Mouse (Mus musculus): ENCODE measurements around the gene Gad1. TPM values are rescaled to one million over a fixed set of nuclear protein-coding genes. Genes with fewer than 3 reads are reported as not detected.
"Not testable (repeated sequence)": the region's sequence is repeated elsewhere in the genome, so short reads cannot be mapped to it uniquely, and the experiment has no call there.

Gene Gad1
- polyA plus RNA-seq, 1 experiment: 4.4 TPM

DNA sequence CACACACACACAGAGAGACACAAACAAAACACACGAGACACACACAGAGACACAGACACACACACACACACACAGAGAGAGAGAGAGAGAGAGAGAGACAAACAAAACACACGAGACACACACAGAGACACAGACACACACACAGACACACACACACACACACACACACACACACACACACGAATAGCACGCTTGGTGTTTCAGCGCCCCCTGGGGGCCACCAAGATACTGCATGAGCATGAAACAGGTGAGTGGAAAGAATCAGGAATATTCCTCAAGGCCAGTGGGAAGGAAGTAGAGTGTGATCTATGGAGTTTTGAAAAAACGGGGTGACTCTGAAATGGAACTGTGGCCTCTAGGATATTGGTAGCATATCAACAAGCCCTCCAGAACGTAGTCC is 14.6 kb upstream of the Gad1 start:
- not testable (repeated sequence) for H3K36me3 ChIP-seq (ENCODE audit: control insufficient read depth, insufficient read depth, low read length); H3K27me3 ChIP-seq (ENCODE audit: control insufficient read depth, insufficient read depth, low read length); H3K4me3 ChIP-seq (ENCODE audit: extremely low read depth, insufficient read depth, insufficient read length); H3K4me1 ChIP-seq (ENCODE audit: control insufficient read depth, insufficient read depth, insufficient read length); H3K27ac ChIP-seq (ENCODE audit: insufficient read depth, low read length)
- peak; percentile 50; the same call in 1 of the 2 replicates for TF ChIP-seq CTCF (IDR thresholded peaks at IDR 0.05; ENCODE audit: extremely low read depth, insufficient read depth, insufficient read length, insufficient replicate concordance)
- 42% methylated on average over 7 of the region's 7 CpGs for WGBS
- peak in 1 of 2 experiments; percentile 40 for DNase-seq (ENCODE audit: low read depth in 1 of 2, low spot score in 2 of 2)

DNA sequence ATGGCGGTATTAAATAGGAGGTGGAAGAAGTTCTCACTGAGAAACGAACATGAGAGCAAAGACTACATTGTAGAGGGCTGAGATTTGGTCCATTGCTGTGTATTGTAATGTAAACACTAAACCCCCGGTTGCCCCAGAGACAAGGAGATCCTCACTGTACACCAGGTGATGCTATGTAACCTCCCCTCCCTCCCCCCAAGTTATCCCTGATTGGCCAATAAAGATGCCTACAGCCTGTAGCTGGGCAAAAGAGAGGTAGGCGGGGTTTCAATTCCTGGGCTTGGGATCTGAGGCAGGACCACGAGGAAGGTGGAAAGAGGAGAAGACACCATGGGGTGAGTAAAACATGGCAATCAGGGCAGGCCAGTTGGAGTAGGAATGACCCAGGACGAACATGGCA is 2.2 kb upstream of the Gad1 start:
- Histone ChIP-seq H3K27me3 (ENCODE audit: control insufficient read depth, insufficient read depth, low read length) (no peaks in the 10 kb centered on the region), H3K4me3 (ENCODE audit: extremely low read depth, insufficient read depth, insufficient read length) (no peak overlapping the region), H3K4me1 (ENCODE audit: control insufficient read depth, insufficient read depth, insufficient read length) (peaks cover 11% of the 10 kb centered on the region), H3K36me3 (ENCODE audit: control insufficient read depth, insufficient read depth, low read length) (no peaks in the 10 kb centered on the region), H3K27ac (ENCODE audit: insufficient read depth, low read length) (no peak overlapping the region)
- WGBS: 72% methylated on average over 6 of the region's 6 CpGs
- no peak for TF ChIP-seq POLR2A (IDR thresholded peaks at IDR 0.05; ENCODE audit: low read depth, low read length)
- TF ChIP-seq CTCF (IDR thresholded peaks at IDR 0.05; ENCODE audit: extremely low read depth, insufficient read depth, insufficient read length, insufficient replicate concordance): no peak
- DNase-seq (ENCODE audit: low read depth in 1 of 2, low spot score in 2 of 2): no peak

DNA sequence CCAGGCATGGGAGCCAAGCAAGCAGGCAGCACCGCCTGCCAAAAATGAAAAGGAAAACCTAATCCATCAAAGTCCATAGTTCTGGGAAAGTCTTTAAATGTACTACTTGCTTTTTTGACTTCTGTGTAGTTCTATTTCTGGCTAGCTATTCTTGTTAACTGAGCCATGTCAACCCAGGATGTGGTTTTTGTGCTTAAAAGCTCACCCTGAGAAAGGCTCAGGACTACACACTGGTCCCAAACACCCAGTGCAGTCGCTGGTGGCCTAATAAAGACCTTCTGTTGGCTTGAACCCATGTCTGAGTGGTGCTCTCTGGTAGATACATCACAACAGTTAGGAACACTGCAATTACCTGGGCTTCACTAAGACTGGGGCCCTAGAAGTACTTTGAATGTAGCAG is 1.4 kb upstream of the Gad1 start:
- no peak for TF ChIP-seq CTCF (IDR thresholded peaks at IDR 0.05; ENCODE audit: extremely low read depth, insufficient read depth, insufficient read length, insufficient replicate concordance)
- no peak for TF ChIP-seq POLR2A (IDR thresholded peaks at IDR 0.05; ENCODE audit: low read depth, low read length)
- no peak for DNase-seq (ENCODE audit: low read depth in 1 of 2, low spot score in 2 of 2)
- Histone ChIP-seq H3K4me1 (ENCODE audit: control insufficient read depth, insufficient read depth, insufficient read length) (peaks cover 11% of the 10 kb centered on the region), H3K4me3 (ENCODE audit: extremely low read depth, insufficient read depth, insufficient read length) (no peak overlapping the region), H3K27ac (ENCODE audit: insufficient read depth, low read length) (peak overlapping the region; percentile 44), H3K36me3 (ENCODE audit: control insufficient read depth, insufficient read depth, low read length) (no peaks in the 10 kb centered on the region), H3K27me3 (ENCODE audit: control insufficient read depth, insufficient read depth, low read length) (no peaks in the 10 kb centered on the region)
- WGBS: 28% methylated on average over 2 of the region's 2 CpGs

DNA sequence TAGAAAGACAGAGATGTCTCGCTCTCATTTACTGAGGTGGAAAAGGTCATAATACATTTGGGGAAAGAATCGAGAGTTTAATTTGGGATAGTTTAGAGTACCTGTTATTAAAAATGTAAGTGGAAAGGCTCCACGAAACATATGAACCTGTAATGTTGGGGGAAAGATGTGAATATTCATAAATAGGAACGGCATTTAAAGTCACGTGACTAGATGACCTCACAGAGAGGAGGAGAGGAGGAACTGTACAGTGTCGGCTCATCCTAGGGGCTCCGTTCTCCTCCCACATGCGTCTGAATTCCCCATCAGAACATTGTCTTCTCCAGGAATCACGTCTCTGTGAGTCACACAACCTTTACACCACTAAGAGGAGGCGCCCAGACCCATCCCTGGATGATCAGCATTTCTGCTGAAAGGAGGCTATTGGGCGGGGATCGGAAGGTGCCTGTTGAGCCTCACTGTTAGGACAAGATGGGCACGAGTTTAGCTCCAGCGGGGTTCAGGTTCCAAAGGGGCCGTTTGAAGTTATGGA is 739 bp upstream of the Gad1 start:
- TF ChIP-seq POLR2A (IDR thresholded peaks at IDR 0.05; ENCODE audit: low read depth, low read length): no peak
- no peak overlapping the region for H3K27ac ChIP-seq (ENCODE audit: insufficient read depth, low read length)
- peaks cover 11% of the 10 kb centered on the region for H3K4me1 ChIP-seq (ENCODE audit: control insufficient read depth, insufficient read depth, insufficient read length)
- no peaks in the 10 kb centered on the region for H3K36me3 ChIP-seq (ENCODE audit: control insufficient read depth, insufficient read depth, low read length)
- no peaks in the 10 kb centered on the region for H3K27me3 ChIP-seq (ENCODE audit: control insufficient read depth, insufficient read depth, low read length)
- DNase-seq (ENCODE audit: low read depth in 1 of 2, low spot score in 2 of 2): no peak
- no peak overlapping the region for H3K4me3 ChIP-seq (ENCODE audit: extremely low read depth, insufficient read depth, insufficient read length)
- WGBS: 85% methylated on average over 15 of the region's 15 CpGs

DNA sequence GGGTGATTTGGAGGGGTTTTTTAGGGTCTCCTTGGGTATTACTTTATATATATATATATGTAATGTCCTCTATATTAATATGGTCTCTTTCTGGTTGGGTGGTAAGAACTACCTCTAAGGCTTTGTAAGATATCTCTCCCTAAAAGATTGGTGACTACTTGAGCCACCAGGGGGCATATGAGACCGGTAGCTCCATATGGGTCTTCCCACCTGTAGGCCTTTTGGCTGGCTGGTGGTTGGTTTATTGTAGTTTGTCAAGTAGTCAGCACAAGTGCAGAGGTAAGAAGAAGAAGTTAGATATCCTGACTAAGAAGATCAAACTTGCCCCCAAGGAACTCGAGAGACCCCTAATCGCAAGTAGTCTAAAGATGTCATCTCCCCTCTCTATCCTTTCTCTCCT is 954 bp downstream of the Gad1 start:
- Histone ChIP-seq H3K27me3 (ENCODE audit: control insufficient read depth, insufficient read depth, low read length) (no peaks in the 10 kb centered on the region), H3K4me1 (ENCODE audit: control insufficient read depth, insufficient read depth, insufficient read length) (peaks cover 13% of the 10 kb centered on the region), H3K4me3 (ENCODE audit: extremely low read depth, insufficient read depth, insufficient read length) (no peak overlapping the region), H3K36me3 (ENCODE audit: control insufficient read depth, insufficient read depth, low read length) (no peaks in the 10 kb centered on the region), H3K27ac (ENCODE audit: insufficient read depth, low read length) (no peak overlapping the region)
- DNase-seq (ENCODE audit: low read depth in 1 of 2, low spot score in 2 of 2): peak in 1 of 2 experiments; percentile 46
- TF ChIP-seq POLR2A (IDR thresholded peaks at IDR 0.05; ENCODE audit: low read depth, low read length): no peak
- TF ChIP-seq CTCF (IDR thresholded peaks at IDR 0.05; ENCODE audit: extremely low read depth, insufficient read depth, insufficient read length, insufficient replicate concordance): no peak
- 86% methylated on average over 3 of the region's 3 CpGs for WGBS

DNA sequence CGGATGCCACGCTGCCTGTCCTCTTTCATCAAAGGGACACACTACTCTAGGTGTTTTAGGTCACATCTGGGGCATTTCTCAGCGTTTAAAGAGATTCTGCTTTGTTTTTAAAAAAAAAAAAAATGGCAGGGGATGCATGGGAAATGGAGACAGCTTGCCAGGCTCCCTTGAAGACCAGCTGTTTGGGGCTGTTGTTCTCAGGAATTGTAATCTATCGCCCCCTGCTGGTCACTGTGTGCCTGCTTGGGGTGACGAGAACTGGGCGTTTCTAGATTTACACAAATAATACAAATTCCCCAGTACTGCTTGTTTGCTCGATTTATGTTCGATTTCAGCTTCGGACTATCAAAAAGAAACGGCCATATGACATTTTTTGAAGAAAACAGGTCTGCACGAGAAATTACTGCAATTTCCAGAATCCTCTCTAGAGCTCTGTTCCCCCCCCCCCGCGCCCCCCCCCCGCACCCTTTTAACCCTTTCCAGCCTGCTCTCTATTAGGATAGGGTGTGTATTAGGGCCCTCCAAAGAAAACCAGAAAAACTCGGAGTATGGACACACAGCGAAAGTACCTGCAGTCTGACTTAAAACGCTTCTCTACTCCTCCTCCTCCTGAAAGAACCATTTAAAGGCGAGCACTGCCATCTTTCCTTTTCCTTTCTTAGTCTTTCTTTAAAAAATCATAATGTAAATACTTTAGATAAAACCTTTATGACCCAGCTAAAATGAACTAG is 5.4 kb downstream of the Gad1 start:
- Histone ChIP-seq H3K36me3 (ENCODE audit: control insufficient read depth, insufficient read depth, low read length) (no peaks in the 10 kb centered on the region), H3K4me3 (ENCODE audit: extremely low read depth, insufficient read depth, insufficient read length) (peak overlapping the region; percentile 50), H3K4me1 (ENCODE audit: control insufficient read depth, insufficient read depth, insufficient read length) (peaks cover 7% of the 10 kb centered on the region; the same call in 1 of the 2 replicates), H3K27ac (ENCODE audit: insufficient read depth, low read length) (peak overlapping the region; percentile 81; the same call in 1 of the 2 replicates), H3K27me3 (ENCODE audit: control insufficient read depth, insufficient read depth, low read length) (peaks cover 9% of the 10 kb centered on the region)
- TF ChIP-seq CTCF (IDR thresholded peaks at IDR 0.05; ENCODE audit: extremely low read depth, insufficient read depth, insufficient read length, insufficient replicate concordance) (peak; percentile 70; the same call in 1 of the 2 replicates), POLR2A (IDR thresholded peaks at IDR 0.05; ENCODE audit: low read depth, low read length) (no peak)
- 10% methylated on average over 18 of the region's 18 CpGs for WGBS
- DNase-seq (ENCODE audit: low read depth in 1 of 2, low spot score in 2 of 2): peak; percentile 80 to 82

DNA sequence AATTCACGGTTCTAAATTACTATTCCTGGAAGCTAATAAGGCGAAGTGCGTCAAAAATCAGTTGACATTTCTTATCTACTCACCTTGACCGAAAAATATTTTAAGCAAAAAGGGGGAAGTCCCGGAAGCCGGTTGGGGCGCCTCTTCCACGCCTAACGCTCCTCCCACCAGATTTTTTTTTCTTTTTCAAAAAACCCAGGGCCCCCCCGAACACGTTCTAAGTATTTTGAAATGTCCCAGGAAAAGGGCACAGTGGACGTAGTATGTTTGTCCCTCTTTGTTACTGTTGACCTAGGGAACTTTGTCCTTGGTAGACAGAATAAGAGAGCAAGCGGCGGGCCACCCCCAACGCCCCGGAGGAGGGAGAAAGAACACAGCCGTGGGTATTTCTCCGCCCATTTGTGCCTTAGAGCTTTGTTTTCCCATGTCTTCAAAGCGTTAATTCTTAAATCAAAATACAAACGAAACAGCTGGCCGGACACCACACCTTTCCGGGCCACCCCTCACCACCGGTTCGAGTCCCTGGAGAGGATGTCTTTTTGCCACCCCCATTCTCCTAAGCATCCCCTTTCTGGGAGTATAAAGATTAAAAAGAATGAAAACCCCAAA is 6.1 kb downstream of the Gad1 start:
- TF ChIP-seq CTCF (IDR thresholded peaks at IDR 0.05; ENCODE audit: extremely low read depth, insufficient read depth, insufficient read length, insufficient replicate concordance) (no peak), POLR2A (IDR thresholded peaks at IDR 0.05; ENCODE audit: low read depth, low read length) (no peak)
- peaks cover 15% of the 10 kb centered on the region for H3K27me3 ChIP-seq (ENCODE audit: control insufficient read depth, insufficient read depth, low read length)
- H3K27ac ChIP-seq (ENCODE audit: insufficient read depth, low read length): peak overlapping the region; percentile 96
- peak; percentile 55 to 66 for DNase-seq (ENCODE audit: low read depth in 1 of 2, low spot score in 2 of 2)
- no peaks in the 10 kb centered on the region for H3K36me3 ChIP-seq (ENCODE audit: control insufficient read depth, insufficient read depth, low read length)
- peak overlapping the region; percentile 60 for H3K4me3 ChIP-seq (ENCODE audit: extremely low read depth, insufficient read depth, insufficient read length)
- peaks cover 11% of the 10 kb centered on the region; the same call in 1 of the 2 replicates for H3K4me1 ChIP-seq (ENCODE audit: control insufficient read depth, insufficient read depth, insufficient read length)
- WGBS: 8% methylated on average over 24 of the region's 24 CpGs
